Mouse (Mus musculus): ENCODE measurements around the gene Olfr535. TPM values are rescaled to one million over a fixed set of nuclear protein-coding genes. Genes with fewer than 3 reads are reported as not detected.
"Not testable (repeated sequence)": the region's sequence is repeated elsewhere in the genome, so short reads cannot be mapped to it uniquely, and the experiment has no call there.

Gene Olfr535
- not detected in 2 replicates for polyA plus RNA-seq (2012)

DNA sequence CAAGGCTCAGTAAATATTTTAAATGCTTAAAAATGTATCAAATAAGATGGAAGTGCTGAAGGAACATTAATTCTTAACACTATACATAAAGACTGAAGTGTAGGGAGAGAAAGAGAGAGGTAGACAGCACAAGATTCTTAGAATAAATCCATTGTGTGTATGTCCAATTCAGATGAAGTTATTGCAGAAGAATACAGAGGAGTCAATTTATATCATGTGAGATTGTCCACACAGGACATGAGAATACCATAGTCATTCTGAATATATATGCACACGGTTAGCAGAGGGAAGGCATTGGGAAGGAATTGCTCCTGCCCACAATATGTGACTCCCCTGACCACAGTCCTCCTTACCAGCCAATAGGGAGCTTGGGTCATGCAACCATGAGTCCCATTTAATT is at the start of gene Olfr535:
Gene Olfr535, plus strand, starts transcription at position 301 of the 400 bp plus-strand sequence.
- TF ChIP-seq GATA1 (IDR thresholded peaks at IDR 0.05; ENCODE audit: low read length): no peak

DNA sequence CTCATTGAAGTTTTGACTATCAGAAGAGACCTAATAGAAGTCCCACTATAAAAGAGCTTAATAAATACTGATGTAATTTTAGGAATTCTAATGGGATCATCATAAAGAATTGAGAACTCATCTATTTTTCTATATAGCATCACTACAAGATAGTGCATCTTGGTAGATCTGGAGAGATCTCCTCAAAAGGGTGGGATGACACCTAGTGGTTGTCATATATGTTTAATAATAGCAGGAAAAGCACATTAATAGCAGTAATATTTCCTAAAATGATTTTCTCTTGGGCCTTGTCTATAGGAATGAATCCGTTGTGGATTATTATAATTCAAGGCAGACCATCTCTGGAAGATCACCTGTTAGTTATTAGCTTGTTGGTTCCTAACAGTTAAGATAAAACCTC is 40.9 kb upstream of the Olfr535 start:
- TF ChIP-seq GATA1 (IDR thresholded peaks at IDR 0.05; ENCODE audit: low read length): no peak

- not testable (repeated sequence) for TF ChIP-seq GATA1 (IDR thresholded peaks at IDR 0.05; ENCODE audit: low read length)
These were observed 20.9 kb upstream of the Olfr535 start, which contains the start of gene Olfr533 for GRCm38 (mm10) chr7:140463070-140463469. TSS of gene Olfr533 (plus strand) at chr7:140463370.

- TF ChIP-seq GATA1 (IDR thresholded peaks at IDR 0.05; ENCODE audit: low read length): no peak
These were observed 6.1 kb upstream of the Olfr535 start for GRCm38 (mm10) chr7:140477886-140478285.

- TF ChIP-seq GATA1 (IDR thresholded peaks at IDR 0.05; ENCODE audit: low read length): no peak
These were observed 5.3 kb upstream of the Olfr535 start for GRCm38 (mm10) chr7:140478733-140479132.

- no peak for TF ChIP-seq GATA1 (IDR thresholded peaks at IDR 0.05; ENCODE audit: low read length)
These were observed 5.0 kb downstream of the Olfr535 start for GRCm38 (mm10) chr7:140488981-140489380.

DNA sequence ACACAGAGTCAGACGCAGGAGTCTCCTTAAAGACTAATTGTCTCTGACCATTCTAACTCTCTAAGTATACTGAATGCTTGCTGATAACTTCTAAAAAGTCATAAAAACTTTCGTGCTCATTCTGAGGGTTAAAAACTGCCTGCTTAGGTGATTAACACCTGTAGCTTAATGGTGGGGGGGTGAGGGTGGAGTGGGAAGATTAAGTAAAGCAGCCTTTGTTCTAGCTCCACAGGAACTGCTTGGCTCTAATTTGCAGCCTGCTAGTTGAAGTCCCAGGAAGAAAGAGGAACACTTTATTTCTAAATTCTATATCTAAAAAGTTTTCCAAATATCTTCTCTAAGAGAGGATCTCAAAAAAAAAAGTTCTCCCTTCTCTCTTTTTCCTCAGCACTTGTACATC is 10.2 kb downstream of the Olfr535 start:
- TF ChIP-seq GATA1 (IDR thresholded peaks at IDR 0.05; ENCODE audit: low read length): no peak

DNA sequence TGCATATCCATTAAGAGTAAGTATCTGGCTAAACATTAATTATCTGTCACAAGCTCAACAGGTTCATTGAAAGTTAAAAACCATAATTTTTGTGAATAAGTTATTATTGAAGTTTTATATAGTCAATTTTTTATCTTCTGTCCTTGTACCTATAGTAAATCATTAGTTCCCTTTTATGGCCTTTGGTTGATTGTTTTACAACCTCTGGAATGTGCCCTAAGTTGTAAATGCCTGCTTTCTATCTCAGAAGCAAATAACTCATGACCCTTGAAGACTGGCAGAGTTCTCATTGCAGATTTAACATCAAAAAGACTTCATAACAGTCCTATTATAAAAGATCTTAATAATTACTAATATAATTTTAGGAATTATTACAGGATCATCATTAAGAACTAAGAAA is 10.7 kb downstream of the Olfr535 start:
- no peak for TF ChIP-seq GATA1 (IDR thresholded peaks at IDR 0.05; ENCODE audit: low read length)

- not testable (repeated sequence) for TF ChIP-seq GATA1 (IDR thresholded peaks at IDR 0.05; ENCODE audit: low read length)
These were observed 23.5 kb downstream of the Olfr535 start, which contains the start of gene Olfr536 for GRCm38 (mm10) chr7:140507346-140508021. TSS of gene Olfr536 (minus strand) at chr7:140507396.

- no peak for TF ChIP-seq GATA1 (IDR thresholded peaks at IDR 0.05; ENCODE audit: low read length)
These were observed 55.7 kb downstream of the Olfr535 start for GRCm38 (mm10) chr7:140539746-140540145.

Other genes with a start within 250 kb of the Olfr535 start
- gene 5830411N06Rik, start 236.9 kb upstream of the Olfr535 start, polyA plus RNA-seq (2012): not detected in 2 replicates
- not detected in 2 replicates for gene Olfr525, start 163.4 kb upstream of the Olfr535 start, polyA plus RNA-seq (2012)
- gene Olfr527, start 150.2 kb upstream of the Olfr535 start, polyA plus RNA-seq (2012): not detected in 2 replicates
- not detected in 2 replicates for gene Olfr60, start 122.5 kb upstream of the Olfr535 start, polyA plus RNA-seq (2012)
- gene Olfr530, start 107.9 kb upstream of the Olfr535 start, polyA plus RNA-seq (2012): not detected in 2 replicates
- gene Olfr531, start 81.3 kb upstream of the Olfr535 start, polyA plus RNA-seq (2012): not detected in 2 replicates
- gene Olfr532, start 62.6 kb upstream of the Olfr535 start, polyA plus RNA-seq (2012): not detected in 2 replicates
- not detected in 2 replicates for gene Olfr533, start 20.8 kb upstream of the Olfr535 start, polyA plus RNA-seq (2012)
- gene Olfr536, start 23.2 kb downstream of the Olfr535 start, polyA plus RNA-seq (2012): not detected in 2 replicates
- not detected in 2 replicates for gene Olfr538, start 83.7 kb downstream of the Olfr535 start, polyA plus RNA-seq (2012)
- gene Olfr46, start 117.1 kb downstream of the Olfr535 start, polyA plus RNA-seq (2012): not detected in 2 replicates
- gene Olfr61, start 144.8 kb downstream of the Olfr535 start, polyA plus RNA-seq (2012): not detected in 2 replicates
- not detected in 2 replicates for gene Olfr53, start 162.2 kb downstream of the Olfr535 start, polyA plus RNA-seq (2012)
- not detected in 2 replicates for gene Olfr539, start 175.7 kb downstream of the Olfr535 start, polyA plus RNA-seq (2012)
- not detected in 2 replicates for gene Olfr45, start 197.7 kb downstream of the Olfr535 start, polyA plus RNA-seq (2012)
- gene Olfr541, start 213.1 kb downstream of the Olfr535 start, polyA plus RNA-seq (2012): not detected in 2 replicates

Data from G1E-ER4 (cell line).